Mouse (Mus musculus) monocyte, adult 2 months (primary cell): ENCODE data around the gene F11r.
"Not testable (repeated sequence)": the region's sequence is repeated elsewhere in the genome, so short reads cannot be mapped to it uniquely, and the experiment has no call there.

ENCODE experiments used
- DNase-seq, 2 experiments: peaks; one replicate each; pipeline ENCODE4 v3.0.0; 2022; ENCODE audit warnings: low spot score in 2 of 2, low read depth in 1 of 2

The F11r gene

GRCm38 (mm10) chr1:171470371-171470871, 33.1 kb downstream of the F11r start:
- peak in 1 of 2 experiments; percentile 36 for DNase-seq

GRCm38 (mm10) chr1:171470896-171471295, 33.6 kb downstream of the F11r start:
- peak in 1 of 2 experiments; percentile 52 for DNase-seq

DNA sequence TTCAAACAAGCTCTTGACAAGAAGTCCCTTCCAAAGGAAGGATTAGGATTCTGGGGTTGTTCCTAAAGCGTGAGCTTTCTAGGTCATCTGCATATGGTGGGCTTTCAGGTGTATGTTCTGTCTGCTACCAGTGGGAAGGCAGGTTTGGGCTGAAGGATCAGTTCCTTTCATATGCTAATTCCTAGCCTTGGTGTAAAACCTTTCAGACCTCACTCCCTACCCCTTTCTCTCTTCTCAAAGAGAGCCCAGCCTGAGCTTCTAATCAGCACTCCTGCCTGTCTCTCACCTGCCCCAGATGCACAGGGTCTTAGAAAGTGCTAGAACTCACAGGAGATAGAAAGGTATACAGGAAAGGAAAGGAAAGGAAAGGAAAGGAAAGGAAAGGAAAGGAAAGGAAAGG, 34.1 kb downstream of the F11r start:
- DNase-seq, result no peak

DNA sequence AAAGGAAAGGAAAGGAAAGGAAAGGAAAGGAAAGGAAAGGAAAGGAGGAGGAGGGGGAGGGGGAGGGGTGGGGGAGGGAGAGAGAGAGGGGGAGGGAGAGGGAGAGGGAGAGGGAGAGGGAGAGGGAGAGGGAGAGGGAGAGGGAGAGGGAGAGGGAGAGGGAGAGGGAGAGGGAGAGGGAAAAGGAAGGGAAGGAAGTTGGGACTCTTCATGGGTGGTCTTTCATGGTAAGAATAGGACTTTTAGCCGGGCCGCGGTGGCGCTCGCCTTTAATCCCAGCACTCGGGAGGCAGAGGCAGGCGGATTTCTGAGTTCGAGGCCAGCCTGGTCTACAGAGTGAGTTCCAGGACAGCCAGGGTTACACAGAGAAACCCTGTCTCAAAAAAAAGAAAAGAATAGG, 34.6 kb downstream of the F11r start:
- DNase-seq, result not testable (repeated sequence)

- no peak for DNase-seq
Observed at GRCm38 (mm10) chr1:171473506-171473905, 36.2 kb downstream of the F11r start.

- DNase-seq, result no peak
Observed at GRCm38 (mm10) chr1:171473920-171474640, 36.7 kb downstream of the F11r start.

- no peak for DNase-seq
Observed at GRCm38 (mm10) chr1:171477123-171477522, 39.8 kb downstream of the F11r start.

GRCm38 (mm10) chr1:171477758-171478545, 40.6 kb downstream of the F11r start:
- DNase-seq, result no peak

- peak in 1 of 2 experiments; percentile 56 for DNase-seq
Observed at GRCm38 (mm10) chr1:171478968-171479367, 41.6 kb downstream of the F11r start.

DNA sequence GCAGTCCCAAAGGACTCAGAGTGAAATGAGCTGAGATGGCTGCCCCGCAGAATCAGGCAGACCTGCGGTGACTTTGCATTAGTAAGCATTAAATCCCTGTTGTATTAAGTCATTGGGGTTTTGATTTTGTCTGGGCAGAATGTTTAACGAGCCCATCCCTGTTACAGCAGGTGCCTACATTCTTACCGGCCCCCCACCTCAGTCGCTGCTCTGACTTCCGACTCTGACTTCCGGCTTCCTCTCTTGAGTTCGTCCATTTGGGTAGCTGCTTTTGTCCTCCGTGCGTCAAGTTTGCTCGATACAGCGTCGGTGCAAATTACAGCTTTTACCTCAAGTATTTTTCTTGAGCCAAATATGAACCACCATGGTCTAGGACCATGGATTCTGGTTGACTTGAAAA, 56.9 kb downstream of the F11r start:
- DNase-seq, result no peak

- no peak for DNase-seq
Observed at GRCm38 (mm10) chr1:171495371-171495770, 58.0 kb downstream of the F11r start.

- no peak for DNase-seq
Observed at GRCm38 (mm10) chr1:171499856-171500255, 62.5 kb downstream of the F11r start.

DNA sequence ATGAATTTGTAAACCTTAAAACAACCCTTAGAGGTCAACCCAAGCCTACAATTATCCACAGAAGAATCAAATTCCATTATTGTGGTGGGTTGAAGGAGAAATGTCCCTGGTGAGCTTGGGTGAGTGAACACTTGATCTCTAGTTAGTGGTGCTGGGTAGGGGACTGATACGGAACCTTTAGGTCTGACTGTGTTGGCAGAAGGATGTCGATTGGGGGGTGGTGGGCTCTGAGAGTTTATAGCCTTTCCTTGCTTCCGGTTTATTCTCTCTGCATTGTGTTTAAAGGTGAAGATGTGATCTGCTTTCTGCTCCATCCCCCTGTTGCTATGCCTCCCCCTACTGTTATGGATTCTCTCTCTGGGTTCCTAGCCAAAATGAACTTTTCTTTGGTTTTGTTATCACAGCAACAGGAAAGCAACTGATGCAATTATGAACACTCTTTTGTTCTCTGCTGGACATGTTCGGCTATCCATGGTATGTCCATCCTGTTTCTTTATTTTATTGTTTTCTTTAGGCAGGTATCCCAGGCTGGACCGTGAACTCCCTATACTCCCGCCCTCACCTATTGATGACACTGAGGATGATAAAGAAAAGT, 63.8 kb downstream of the F11r start:
- DNase-seq, result no peak

DNA sequence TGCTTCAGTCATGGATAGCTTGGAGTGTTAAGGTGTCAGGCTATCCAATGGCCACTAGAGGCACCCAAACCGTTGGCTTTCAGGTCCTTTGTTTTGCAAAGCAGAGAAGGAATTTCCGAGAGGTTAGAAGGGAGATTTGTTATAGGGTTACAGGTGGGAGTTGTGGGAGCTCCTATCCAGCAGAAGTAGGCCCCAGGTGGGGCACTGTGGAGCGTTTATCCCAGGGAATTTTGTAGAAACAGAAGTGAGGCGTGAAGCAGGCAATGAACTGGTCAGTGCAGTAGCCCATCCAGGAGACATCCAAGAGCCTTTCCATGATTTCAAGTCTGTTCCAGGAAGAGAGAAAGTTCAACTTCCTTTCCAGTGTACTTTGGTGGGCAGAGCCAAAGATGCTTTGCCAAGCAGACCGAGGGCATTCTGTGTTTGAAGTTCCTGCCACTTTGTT, 64.3 kb downstream of the F11r start:
- DNase-seq, result no peak

DNA sequence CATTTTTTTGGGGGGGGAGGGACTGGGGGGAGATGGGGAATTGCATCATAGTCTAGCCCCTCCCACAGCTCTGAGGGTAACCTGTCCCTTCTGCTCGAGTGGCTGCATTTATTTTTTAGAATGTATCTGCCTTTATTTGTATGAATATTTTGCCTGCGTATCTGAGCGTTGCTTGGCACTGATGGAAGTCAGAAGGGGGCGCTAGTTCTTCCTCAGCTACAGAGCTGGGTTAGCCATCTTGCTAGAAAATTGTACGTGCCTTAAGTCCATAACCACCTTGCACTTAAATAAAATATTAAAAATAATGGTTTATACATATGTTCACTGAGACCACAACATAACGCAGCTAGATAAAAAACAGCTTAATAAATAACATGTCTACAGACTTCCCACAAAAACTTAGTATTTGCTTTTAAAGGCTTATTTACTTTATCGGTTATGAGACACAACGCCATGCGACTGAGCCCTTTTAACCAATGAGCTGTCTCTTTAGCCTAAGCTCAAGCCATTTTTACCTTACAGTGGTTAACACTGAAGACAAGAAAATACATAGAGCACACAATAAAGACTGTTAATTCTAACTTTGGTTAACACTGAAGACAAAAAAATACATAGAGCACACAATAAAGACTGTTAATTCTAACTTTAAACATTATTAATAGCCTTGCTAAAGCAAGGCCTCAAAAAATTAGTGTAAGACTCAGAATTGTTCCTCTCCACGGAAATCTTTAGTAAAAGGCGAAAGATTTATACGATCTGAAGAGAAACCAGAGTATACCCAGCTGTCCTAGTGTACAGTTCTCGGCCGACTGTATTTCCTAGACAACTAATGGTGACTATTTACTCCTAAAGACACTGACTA, 65.3 kb downstream of the F11r start:
- DNase-seq, result peak in 1 of 2 experiments; percentile 38

- peak; percentile 91 to 94 for DNase-seq
Observed at GRCm38 (mm10) chr1:171503250-171503591, 65.9 kb downstream of the F11r start, which contains the start of gene Alyref2. Gene Alyref2, plus strand, starts transcription at chr1:171503478.

- DNase-seq, result peak in 1 of 2 experiments; percentile 66
Observed at GRCm38 (mm10) chr1:171503592-171504291, 66.4 kb downstream of the F11r start.

DNA sequence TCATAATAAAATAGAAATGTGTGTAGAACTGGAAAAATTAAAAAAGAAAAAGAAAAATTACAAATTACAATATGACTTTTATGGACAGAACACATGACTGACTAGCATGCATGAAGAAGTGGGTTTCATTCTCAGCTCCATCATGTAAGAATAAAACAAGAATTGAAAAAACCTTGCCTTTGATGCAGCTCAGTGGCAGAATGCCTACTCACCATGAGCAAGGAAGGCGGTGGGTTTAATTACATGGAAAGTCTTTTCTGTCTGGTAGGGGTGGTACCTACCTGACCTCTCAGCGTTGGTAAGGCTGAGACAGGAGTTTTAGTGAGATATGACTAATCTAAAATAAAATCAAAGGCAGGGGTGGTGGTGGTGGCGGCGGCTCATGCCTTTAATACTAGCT, 67.3 kb downstream of the F11r start:
- no peak for DNase-seq

DNA sequence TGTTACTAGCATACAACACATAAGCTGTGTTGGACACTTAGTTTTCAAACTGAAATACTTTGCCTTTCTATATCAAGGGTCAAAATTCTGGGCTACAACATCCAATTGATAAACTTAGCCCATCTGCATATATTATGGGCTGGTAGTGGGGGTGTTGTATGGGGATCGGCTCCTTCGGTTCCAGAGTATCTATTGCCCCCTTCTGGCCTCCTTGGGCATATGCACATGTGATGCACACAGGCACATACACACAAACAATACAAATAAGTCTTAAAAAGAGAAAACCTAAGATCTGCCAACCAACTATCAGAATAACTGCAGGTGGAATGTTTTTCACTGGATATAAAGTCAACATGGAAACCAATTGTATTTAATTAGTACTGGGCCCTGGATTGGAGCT, 75.9 kb downstream of the F11r start:
- DNase-seq, result no peak

DNA sequence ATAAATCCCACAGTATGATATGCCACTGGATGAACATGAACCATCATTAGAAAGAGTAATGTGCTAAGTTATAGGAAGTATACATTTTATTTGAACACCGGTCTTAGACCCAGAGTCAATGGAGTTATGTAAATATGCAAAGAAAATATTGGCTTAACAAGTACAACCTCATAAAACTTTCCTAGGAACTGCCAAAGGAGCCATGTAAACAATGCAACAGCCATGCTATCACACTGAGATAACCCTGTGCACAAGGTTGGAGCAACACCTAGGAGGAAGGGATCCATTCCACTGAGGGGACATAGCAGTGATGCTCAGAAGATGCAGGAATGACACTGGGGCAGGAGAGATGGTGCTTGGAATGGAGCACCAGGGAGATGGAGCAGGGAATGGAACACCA, 76.4 kb downstream of the F11r start:
- DNase-seq, result no peak
